Mouse (Mus musculus): ENCODE measurements around the gene Fam83g. TPM values are rescaled to one million over a fixed set of nuclear protein-coding genes. Genes with fewer than 3 reads are reported as not detected.

Fam83g gene
- polyA plus RNA-seq, 1 experiment from 2014 or later = 6.2 TPM

GRCm38 (mm10) chr11:61643184-61643961 lies 40.5 kb upstream of the Fam83g start:
- Histone ChIP-seq H3K4me1 (ENCODE audit: control insufficient read depth, low read depth, low read length) (no peaks in the 10 kb centered on the region; the same call in 1 of the 2 replicates), H3K4me2 (ENCODE audit: low read depth, low read length) (no peak overlapping the region), H3K27me3 (ENCODE audit: control insufficient read depth, insufficient read depth, low read depth, low read length) (no peaks in the 10 kb centered on the region), H3K4me3 (ENCODE audit: low read depth, low read length) (no peak overlapping the region), H3K36me3 (ENCODE audit: control insufficient read depth, insufficient read depth) (no peaks in the 10 kb centered on the region), H3K9me3 (replicated peaks; ENCODE audit: control insufficient read depth, low read length) (no peaks in the 10 kb centered on the region), H3K9ac (ENCODE audit: low read depth, low read length) (no peak overlapping the region), H3K27ac (ENCODE audit: low read length) (no peak overlapping the region)
- ATAC-seq (ENCODE audit: low read depth) = no peak
- 55% methylated on average over 5 of the region's 5 CpGs for WGBS (ENCODE audit: insufficient replicate concordance)

GRCm38 (mm10) chr11:61644576-61645326 lies 39.1 kb upstream of the Fam83g start:
- H3K27me3 ChIP-seq (ENCODE audit: control insufficient read depth, insufficient read depth, low read depth, low read length) = no peaks in the 10 kb centered on the region
- H3K27ac ChIP-seq (ENCODE audit: low read length) = no peak overlapping the region
- no peaks in the 10 kb centered on the region for H3K9me3 ChIP-seq (replicated peaks; ENCODE audit: control insufficient read depth, low read length)
- ATAC-seq (ENCODE audit: low read depth) = no peak
- H3K36me3 ChIP-seq (ENCODE audit: control insufficient read depth, insufficient read depth) = no peaks in the 10 kb centered on the region
- H3K4me1 ChIP-seq (ENCODE audit: control insufficient read depth, low read depth, low read length) = no peaks in the 10 kb centered on the region; the same call in 1 of the 2 replicates
- no peak overlapping the region for H3K4me2 ChIP-seq (ENCODE audit: low read depth, low read length)
- H3K4me3 ChIP-seq (ENCODE audit: low read depth, low read length) = no peak overlapping the region
- H3K9ac ChIP-seq (ENCODE audit: low read depth, low read length) = no peak overlapping the region
- 62% methylated on average over 11 of the region's 11 CpGs for WGBS (ENCODE audit: insufficient replicate concordance)

GRCm38 (mm10) chr11:61645357-61645857 lies 38.5 kb upstream of the Fam83g start:
- H3K9me3 ChIP-seq (replicated peaks; ENCODE audit: control insufficient read depth, low read length) = no peaks in the 10 kb centered on the region
- no peak for ATAC-seq (ENCODE audit: low read depth)
- no peak overlapping the region for H3K4me2 ChIP-seq (ENCODE audit: low read depth, low read length)
- no peak overlapping the region for H3K27ac ChIP-seq (ENCODE audit: low read length)
- no peaks in the 10 kb centered on the region; the same call in 1 of the 2 replicates for H3K4me1 ChIP-seq (ENCODE audit: control insufficient read depth, low read depth, low read length)
- no peak overlapping the region for H3K9ac ChIP-seq (ENCODE audit: low read depth, low read length)
- no peaks in the 10 kb centered on the region for H3K27me3 ChIP-seq (ENCODE audit: control insufficient read depth, insufficient read depth, low read depth, low read length)
- no peaks in the 10 kb centered on the region for H3K36me3 ChIP-seq (ENCODE audit: control insufficient read depth, insufficient read depth)
- 49% methylated on average over 5 of the region's 5 CpGs for WGBS (ENCODE audit: insufficient replicate concordance)
- no peak overlapping the region for H3K4me3 ChIP-seq (ENCODE audit: low read depth, low read length)

DNA sequence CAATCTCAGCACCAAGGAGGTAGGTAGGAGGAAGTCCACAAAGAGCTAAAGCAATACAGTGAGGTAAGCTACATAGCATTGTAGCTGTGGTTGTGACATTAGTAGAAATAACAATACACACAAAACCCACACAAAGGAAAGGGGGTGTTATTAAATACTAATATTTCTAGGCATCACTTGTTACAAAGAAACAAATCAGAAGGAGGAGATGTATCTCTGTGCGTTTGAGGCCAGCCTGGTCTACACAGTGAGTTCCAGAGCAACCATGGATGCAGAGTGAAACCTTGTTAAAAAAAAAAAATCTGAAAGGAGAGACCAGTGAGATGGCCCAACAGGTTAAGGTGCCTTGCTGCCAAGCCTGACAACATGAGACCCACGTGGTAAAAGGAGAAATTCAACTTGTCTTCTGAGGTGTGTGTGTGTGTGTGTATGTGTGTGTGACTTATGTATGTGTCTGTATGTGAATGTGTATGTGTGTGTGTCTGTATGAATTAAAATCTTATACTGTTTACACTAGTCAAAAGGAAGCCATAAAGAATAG lies 37.3 kb upstream of the Fam83g start:
- Histone ChIP-seq H3K4me1 (ENCODE audit: control insufficient read depth, low read depth, low read length) (no peaks in the 10 kb centered on the region; the same call in 1 of the 2 replicates), H3K9ac (ENCODE audit: low read depth, low read length) (no peak overlapping the region), H3K4me3 (ENCODE audit: low read depth, low read length) (no peak overlapping the region), H3K9me3 (replicated peaks; ENCODE audit: control insufficient read depth, low read length) (no peaks in the 10 kb centered on the region), H3K27ac (ENCODE audit: low read length) (no peak overlapping the region), H3K27me3 (ENCODE audit: control insufficient read depth, insufficient read depth, low read depth, low read length) (no peaks in the 10 kb centered on the region), H3K4me2 (ENCODE audit: low read depth, low read length) (no peak overlapping the region), H3K36me3 (ENCODE audit: control insufficient read depth, insufficient read depth) (no peaks in the 10 kb centered on the region)
- 33% methylated on average over 2 of the region's 2 CpGs for WGBS (ENCODE audit: insufficient replicate concordance)
- ATAC-seq (ENCODE audit: low read depth) = no peak

DNA sequence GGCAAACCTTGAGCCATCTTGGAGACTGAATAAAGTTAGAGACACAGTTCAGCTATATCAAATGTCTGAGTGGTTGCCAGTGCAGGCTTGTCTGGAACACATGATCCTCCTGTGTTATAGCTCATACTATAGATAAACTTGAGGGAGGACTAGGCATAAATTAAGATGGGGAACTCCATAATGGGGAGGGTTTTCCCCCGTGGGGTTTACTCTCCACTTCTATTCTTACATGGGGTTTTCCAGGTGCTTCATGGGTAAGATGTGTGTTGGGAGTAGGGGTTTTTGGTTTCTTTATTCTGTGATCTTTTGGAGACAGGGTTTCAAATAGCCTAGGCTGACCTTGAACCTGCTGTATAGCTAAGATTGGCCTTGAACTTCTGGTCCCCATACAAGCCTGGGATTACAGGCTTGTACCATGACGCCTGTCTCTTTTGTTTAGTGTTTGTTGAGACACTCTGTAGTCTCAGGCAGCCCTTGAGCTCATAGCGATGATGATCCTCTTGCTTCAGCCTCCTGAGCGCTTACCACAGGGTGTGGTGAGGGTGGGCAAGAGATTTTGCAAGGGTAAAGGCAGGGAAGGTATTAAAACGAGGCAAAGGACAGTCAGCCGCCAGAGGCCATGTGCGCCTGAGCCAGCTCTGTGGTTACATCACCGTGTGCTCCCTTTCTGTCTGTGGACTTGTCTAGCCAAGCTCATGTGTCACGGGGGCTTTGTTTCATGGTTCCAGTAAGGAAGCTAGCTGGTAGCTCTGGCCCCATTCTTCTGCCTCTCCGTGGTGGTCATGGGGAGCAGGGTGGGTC lies 36.6 kb upstream of the Fam83g start:
- H3K4me3 ChIP-seq (ENCODE audit: low read depth, low read length) = no peak overlapping the region
- ATAC-seq (ENCODE audit: low read depth) = no peak
- no peak overlapping the region for H3K9ac ChIP-seq (ENCODE audit: low read depth, low read length)
- H3K27me3 ChIP-seq (ENCODE audit: control insufficient read depth, insufficient read depth, low read depth, low read length) = no peaks in the 10 kb centered on the region
- H3K9me3 ChIP-seq (replicated peaks; ENCODE audit: control insufficient read depth, low read length) = no peaks in the 10 kb centered on the region
- 29% methylated on average over 10 of the region's 10 CpGs for WGBS (ENCODE audit: insufficient replicate concordance)
- no peaks in the 10 kb centered on the region; the same call in 1 of the 2 replicates for H3K4me1 ChIP-seq (ENCODE audit: control insufficient read depth, low read depth, low read length)
- H3K27ac ChIP-seq (ENCODE audit: low read length) = no peak overlapping the region
- no peaks in the 10 kb centered on the region for H3K36me3 ChIP-seq (ENCODE audit: control insufficient read depth, insufficient read depth)
- no peak overlapping the region for H3K4me2 ChIP-seq (ENCODE audit: low read depth, low read length)

- Histone ChIP-seq H3K27ac (ENCODE audit: low read length) (no peak overlapping the region), H3K9me3 (replicated peaks; ENCODE audit: control insufficient read depth, low read length) (no peaks in the 10 kb centered on the region), H3K4me1 (ENCODE audit: control insufficient read depth, low read depth, low read length) (no peaks in the 10 kb centered on the region; the same call in 1 of the 2 replicates), H3K27me3 (ENCODE audit: control insufficient read depth, insufficient read depth, low read depth, low read length) (no peaks in the 10 kb centered on the region), H3K4me2 (ENCODE audit: low read depth, low read length) (no peak overlapping the region), H3K9ac (ENCODE audit: low read depth, low read length) (no peak overlapping the region), H3K4me3 (ENCODE audit: low read depth, low read length) (no peak overlapping the region), H3K36me3 (ENCODE audit: control insufficient read depth, insufficient read depth) (no peaks in the 10 kb centered on the region)
- no peak for ATAC-seq (ENCODE audit: low read depth)
- 43% methylated on average over 6 of the region's 6 CpGs for WGBS (ENCODE audit: insufficient replicate concordance)
These were observed 35.7 kb upstream of the Fam83g start for GRCm38 (mm10) chr11:61647956-61648748.

GRCm38 (mm10) chr11:61648749-61649115 lies 35.2 kb upstream of the Fam83g start:
- Histone ChIP-seq H3K4me2 (ENCODE audit: low read depth, low read length) (no peak overlapping the region), H3K9me3 (replicated peaks; ENCODE audit: control insufficient read depth, low read length) (no peaks in the 10 kb centered on the region), H3K4me1 (ENCODE audit: control insufficient read depth, low read depth, low read length) (no peaks in the 10 kb centered on the region), H3K4me3 (ENCODE audit: low read depth, low read length) (no peak overlapping the region), H3K9ac (ENCODE audit: low read depth, low read length) (no peak overlapping the region), H3K36me3 (ENCODE audit: control insufficient read depth, insufficient read depth) (no peaks in the 10 kb centered on the region), H3K27ac (ENCODE audit: low read length) (no peak overlapping the region), H3K27me3 (ENCODE audit: control insufficient read depth, insufficient read depth, low read depth, low read length) (no peaks in the 10 kb centered on the region)
- no peak for ATAC-seq (ENCODE audit: low read depth)
- 49% methylated on average over 7 of the region's 7 CpGs for WGBS (ENCODE audit: insufficient replicate concordance)

DNA sequence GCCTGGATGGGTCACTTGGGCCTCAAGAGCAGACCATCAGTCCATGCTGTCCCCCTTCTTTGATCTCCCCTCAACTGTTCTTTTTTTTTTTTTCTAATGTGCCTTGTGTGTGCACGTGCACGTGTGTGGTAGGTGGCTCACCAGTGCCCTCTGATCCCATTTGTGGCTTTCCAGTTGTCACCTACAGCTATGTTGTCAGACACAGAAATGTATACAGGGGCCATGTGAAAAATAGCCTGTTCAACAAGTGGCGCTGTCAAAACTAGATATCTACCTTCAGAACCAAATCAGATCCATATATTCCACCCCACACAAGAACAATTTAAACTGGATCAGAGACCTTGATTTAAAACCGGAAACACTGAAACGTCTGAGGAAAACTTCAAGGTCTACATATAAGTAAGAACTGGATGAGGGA lies 34.7 kb upstream of the Fam83g start:
- ATAC-seq (ENCODE audit: low read depth) = no peak

More for the DNA sequence above, 34.7 kb upstream of the Fam83g start:
- Histone ChIP-seq H3K9me3 (replicated peaks; ENCODE audit: control insufficient read depth, low read length) (no peaks in the 10 kb centered on the region), H3K4me2 (ENCODE audit: low read depth, low read length) (no peak overlapping the region), H3K27me3 (ENCODE audit: control insufficient read depth, insufficient read depth, low read depth, low read length) (no peaks in the 10 kb centered on the region), H3K27ac (ENCODE audit: low read length) (no peak overlapping the region), H3K36me3 (ENCODE audit: control insufficient read depth, insufficient read depth) (no peaks in the 10 kb centered on the region), H3K4me3 (ENCODE audit: low read depth, low read length) (no peak overlapping the region), H3K4me1 (ENCODE audit: control insufficient read depth, low read depth, low read length) (no peaks in the 10 kb centered on the region), H3K9ac (ENCODE audit: low read depth, low read length) (no peak overlapping the region)
- WGBS (ENCODE audit: insufficient replicate concordance) = 65% methylated on average over 5 of the region's 5 CpGs
